Mouse (Mus musculus): ENCODE data around the gene Ntmt1. TPM values are rescaled to one million over a fixed set of nuclear protein-coding genes. Genes with fewer than 3 reads are reported as not detected.

Gene Ntmt1
- 101 and 104 TPM in 2 replicates for polyA plus RNA-seq (2016; fragmentation: Nextera tagmentation; extraction: Ambion mirVana)

GRCm38 (mm10) chr2:30807648-30808295 is at the start of gene Ntmt1:
Gene Ntmt1 (plus strand): TSS chr2:30807826.
- WGBS: under 1% methylated on average over 44 of the region's 44 CpGs
- H3K27me3 ChIP-seq: peaks cover 9% of the 10 kb centered on the region; the same call in 1 of the 2 replicates
- no peaks in the 10 kb centered on the region for H3K9me3 ChIP-seq
- peak within 1 kb of the TSS; percentile 95 for H3K4me2 ChIP-seq
- peak within 1 kb of the TSS; percentile 82 for H3K4me3 ChIP-seq (replicated peaks)
- peak; percentile 97 for ATAC-seq (ENCODE audit: low FRiP score)
- H3K4me1 ChIP-seq: peaks cover 30% of the 10 kb centered on the region
- peak within 1 kb of the TSS; percentile 79 for H3K27ac ChIP-seq
- H3K36me3 ChIP-seq (replicated peaks): peaks cover 15% of the 10 kb centered on the region
- H3K9ac ChIP-seq: peak within 1 kb of the TSS; percentile 90

GRCm38 (mm10) chr2:30758341-30759087 is 49.1 kb upstream of the Ntmt1 start:
- Histone ChIP-seq H3K4me3 (replicated peaks) (no peak overlapping the region), H3K27me3 (no peaks in the 10 kb centered on the region), H3K4me1 (peaks cover 29% of the 10 kb centered on the region), H3K9me3 (peaks cover 19% of the 10 kb centered on the region; the same call in 1 of the 2 replicates), H3K27ac (peak overlapping the region; percentile 89), H3K4me2 (peak overlapping the region; percentile 29), H3K36me3 (replicated peaks) (0 out of 2 replicates have a peak, but pooled peaks cover 3% of the 10 kb centered on the region), H3K9ac (peak overlapping the region; percentile 36; the same call in 1 of the 2 replicates)
- peak; percentile 89 for ATAC-seq (ENCODE audit: low FRiP score)
- 2% methylated on average over 17 of the region's 17 CpGs for WGBS

DNA sequence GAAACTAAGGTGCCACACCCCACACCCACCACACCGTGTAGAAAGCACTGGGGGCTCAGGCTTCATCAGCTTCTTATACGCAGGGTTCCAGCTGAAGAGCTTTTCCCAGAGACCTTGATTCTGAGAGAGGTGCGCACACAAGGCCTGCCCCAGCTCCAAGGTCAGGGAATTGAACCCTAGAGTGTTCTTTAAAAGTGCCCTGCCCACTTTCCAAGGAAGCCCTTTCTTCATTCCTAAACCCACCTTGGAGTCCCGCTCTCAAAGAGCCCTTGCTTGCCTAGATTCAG is 48.6 kb upstream of the Ntmt1 start:
- Histone ChIP-seq H3K27ac (peak overlapping the region; percentile 89), H3K4me1 (peaks cover 29% of the 10 kb centered on the region), H3K9me3 (peaks cover 19% of the 10 kb centered on the region; the same call in 1 of the 2 replicates), H3K4me2 (peak overlapping the region; percentile 29; the same call in 1 of the 2 replicates), H3K36me3 (replicated peaks) (0 out of 2 replicates have a peak, but pooled peaks cover 3% of the 10 kb centered on the region), H3K9ac (peak overlapping the region; percentile 36; the same call in 1 of the 2 replicates), H3K27me3 (no peaks in the 10 kb centered on the region), H3K4me3 (replicated peaks) (no peak overlapping the region)
- 37% methylated on average over 4 of the region's 4 CpGs for WGBS
- ATAC-seq (ENCODE audit: low FRiP score): peak; percentile 3; the same call in 1 of the 2 replicates

DNA sequence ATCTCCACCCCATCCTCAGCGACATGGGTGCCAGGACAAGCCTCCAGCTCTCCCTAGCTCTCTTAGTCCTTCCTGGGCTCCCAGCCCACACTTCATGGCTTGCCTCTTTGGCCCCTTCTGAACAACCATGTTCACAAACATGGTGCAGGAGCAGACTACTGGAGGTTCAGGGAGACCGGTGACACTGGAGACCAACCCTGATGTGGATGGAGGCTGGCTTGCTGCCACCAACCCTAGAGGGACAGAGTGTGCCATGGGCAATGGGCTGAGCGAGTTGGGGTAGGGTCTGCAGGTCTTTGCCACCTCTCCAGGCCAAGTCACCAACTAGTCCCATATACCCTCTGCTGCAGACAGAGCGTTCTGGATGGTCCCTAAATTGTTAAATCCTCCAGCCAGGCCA is 48.2 kb upstream of the Ntmt1 start:
- no peak overlapping the region for H3K9ac ChIP-seq
- 82% methylated on average over 4 of the region's 4 CpGs for WGBS
- peaks cover 20% of the 10 kb centered on the region for H3K9me3 ChIP-seq
- ATAC-seq (ENCODE audit: low FRiP score): no peak
- peaks cover 29% of the 10 kb centered on the region for H3K4me1 ChIP-seq
- H3K4me2 ChIP-seq: no peak overlapping the region
- H3K4me3 ChIP-seq (replicated peaks): no peak overlapping the region
- peak overlapping the region; percentile 89 for H3K27ac ChIP-seq
- no peaks in the 10 kb centered on the region for H3K27me3 ChIP-seq
- 0 out of 2 replicates have a peak, but pooled peaks cover 3% of the 10 kb centered on the region for H3K36me3 ChIP-seq (replicated peaks)

DNA sequence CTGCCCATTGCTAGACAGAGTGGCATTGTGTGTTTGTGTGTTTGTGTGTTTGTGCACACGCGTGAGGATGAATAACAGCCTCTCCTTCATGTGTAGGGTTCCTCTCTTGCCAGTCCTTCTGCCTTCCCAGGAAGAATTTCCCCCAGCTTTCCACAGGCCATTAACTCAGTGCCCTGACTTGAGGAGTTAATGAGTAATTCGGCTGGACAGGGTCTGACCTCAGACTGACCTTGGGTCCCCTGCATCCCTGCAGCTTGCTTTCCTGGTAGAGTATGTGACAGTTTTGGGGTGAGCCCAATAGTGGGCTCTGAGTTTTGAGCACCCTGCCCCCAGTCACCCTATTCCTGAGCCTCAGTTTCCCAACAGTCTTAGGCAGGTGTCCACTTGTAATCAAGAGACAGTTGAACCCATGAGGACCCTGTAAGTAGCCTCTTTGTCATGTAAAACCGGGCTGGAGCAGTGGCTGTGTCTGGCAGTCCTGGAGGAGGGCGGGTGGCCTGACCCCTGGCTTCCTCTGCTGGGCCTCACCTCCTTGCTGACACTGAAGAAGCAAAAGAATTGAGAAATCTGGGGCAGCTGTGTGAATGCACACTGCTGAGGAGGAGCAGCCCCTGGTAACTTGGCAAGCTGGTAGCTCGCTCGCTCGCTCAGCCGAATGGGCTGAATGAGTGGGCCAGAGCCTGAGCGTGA is 47.6 kb upstream of the Ntmt1 start:
- Histone ChIP-seq H3K27me3 (no peaks in the 10 kb centered on the region), H3K4me3 (replicated peaks) (no peak overlapping the region), H3K4me2 (no peak overlapping the region; the same call in 1 of the 2 replicates), H3K36me3 (replicated peaks) (0 out of 2 replicates have a peak, but pooled peaks cover 3% of the 10 kb centered on the region), H3K27ac (peak overlapping the region; percentile 89; the same call in 1 of the 2 replicates), H3K4me1 (peaks cover 29% of the 10 kb centered on the region), H3K9me3 (peaks cover 25% of the 10 kb centered on the region), H3K9ac (no peak overlapping the region)
- 38% methylated on average over 10 of the region's 10 CpGs for WGBS
- ATAC-seq (ENCODE audit: low FRiP score): no peak

DNA sequence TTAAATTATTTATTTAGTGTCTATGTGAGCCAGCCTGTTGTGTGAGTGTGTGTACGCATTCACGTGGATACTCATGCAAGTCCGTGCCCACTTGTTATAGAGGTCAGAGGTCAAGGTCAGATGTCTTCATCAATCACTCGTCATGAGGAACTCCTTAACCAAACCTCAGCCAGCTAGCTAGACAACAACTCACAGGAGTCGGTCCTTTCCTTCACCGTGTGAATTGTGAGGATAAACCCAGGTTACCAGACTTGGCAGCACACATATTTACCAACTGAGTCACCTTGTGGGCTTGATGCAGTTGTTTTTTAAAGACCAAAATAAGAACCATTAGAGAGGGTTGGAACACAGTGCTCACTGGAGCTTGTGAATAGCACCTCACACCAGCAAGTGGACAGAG is 46.9 kb upstream of the Ntmt1 start:
- Histone ChIP-seq H3K4me1 (peaks cover 29% of the 10 kb centered on the region), H3K4me2 (no peak overlapping the region), H3K36me3 (replicated peaks) (0 out of 2 replicates have a peak, but pooled peaks cover 3% of the 10 kb centered on the region), H3K9me3 (peaks cover 26% of the 10 kb centered on the region), H3K4me3 (replicated peaks) (no peak overlapping the region), H3K27ac (no peak overlapping the region), H3K9ac (no peak overlapping the region), H3K27me3 (no peaks in the 10 kb centered on the region)
- WGBS: 51% methylated on average over 6 of the region's 6 CpGs
- no peak for ATAC-seq (ENCODE audit: low FRiP score)

- Histone ChIP-seq H3K9me3 (peaks cover 17% of the 10 kb centered on the region; the same call in 1 of the 2 replicates), H3K4me3 (replicated peaks) (no peak overlapping the region), H3K4me2 (no peak overlapping the region), H3K27me3 (no peaks in the 10 kb centered on the region), H3K9ac (no peak overlapping the region), H3K36me3 (replicated peaks) (no peaks in the 10 kb centered on the region), H3K27ac (no peak overlapping the region), H3K4me1 (peaks cover 18% of the 10 kb centered on the region)
- WGBS: 88% methylated on average over 5 of the region's 5 CpGs
- no peak for ATAC-seq (ENCODE audit: low FRiP score)
These were observed 41.2 kb upstream of the Ntmt1 start for GRCm38 (mm10) chr2:30766446-30766845.

GRCm38 (mm10) chr2:30767626-30768240 is 39.9 kb upstream of the Ntmt1 start:
- H3K4me3 ChIP-seq (replicated peaks): no peak overlapping the region
- H3K27me3 ChIP-seq: no peaks in the 10 kb centered on the region
- H3K36me3 ChIP-seq (replicated peaks): no peaks in the 10 kb centered on the region
- H3K9ac ChIP-seq: no peak overlapping the region
- H3K4me1 ChIP-seq: peaks cover 31% of the 10 kb centered on the region
- WGBS: 73% methylated on average over 7 of the region's 7 CpGs
- peak overlapping the region; percentile 60 for H3K27ac ChIP-seq
- ATAC-seq (ENCODE audit: low FRiP score): no peak
- peaks cover 10% of the 10 kb centered on the region; the same call in 1 of the 2 replicates for H3K9me3 ChIP-seq
- no peak overlapping the region for H3K4me2 ChIP-seq

GRCm38 (mm10) chr2:30768529-30768928 is 39.1 kb upstream of the Ntmt1 start:
- no peak for ATAC-seq (ENCODE audit: low FRiP score)
- 83% methylated on average over 5 of the region's 5 CpGs for WGBS

DNA sequence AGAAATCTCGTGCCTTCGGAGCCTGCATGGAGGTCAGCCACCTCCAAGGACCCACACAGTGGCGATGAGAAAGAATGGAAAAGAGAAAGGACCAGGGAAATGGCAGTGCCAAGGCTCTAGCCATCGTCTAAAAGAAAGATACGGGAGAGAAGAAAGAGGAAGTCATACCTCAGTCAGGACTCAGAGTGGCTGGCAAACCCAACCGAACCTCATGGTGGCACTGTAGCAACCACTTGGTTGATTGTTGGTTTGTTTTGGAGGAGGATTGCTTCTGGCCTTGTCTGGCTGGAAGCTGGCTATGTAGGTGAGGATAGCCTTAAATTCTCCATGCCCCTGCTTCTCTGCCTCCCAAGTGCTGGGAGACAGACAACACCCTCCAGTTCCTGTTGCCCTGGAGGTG is 38.4 kb upstream of the Ntmt1 start:
- Histone ChIP-seq H3K4me1 (peaks cover 34% of the 10 kb centered on the region), H3K27ac (no peak overlapping the region), H3K4me2 (no peak overlapping the region), H3K27me3 (no peaks in the 10 kb centered on the region), H3K36me3 (replicated peaks) (no peaks in the 10 kb centered on the region), H3K4me3 (replicated peaks) (no peak overlapping the region), H3K9me3 (peaks cover 8% of the 10 kb centered on the region; the same call in 1 of the 2 replicates), H3K9ac (no peak overlapping the region)
- WGBS: 61% methylated on average over 6 of the region's 6 CpGs
- no peak for ATAC-seq (ENCODE audit: low FRiP score)

More at GRCm38 (mm10) chr2:30768529-30768928, 39.1 kb upstream of the Ntmt1 start:
- no peaks in the 10 kb centered on the region for H3K27me3 ChIP-seq
- no peak overlapping the region for H3K4me2 ChIP-seq
- peaks cover 34% of the 10 kb centered on the region for H3K4me1 ChIP-seq
- H3K9me3 ChIP-seq: peaks cover 8% of the 10 kb centered on the region; the same call in 1 of the 2 replicates
- no peak overlapping the region for H3K4me3 ChIP-seq (replicated peaks)
- no peaks in the 10 kb centered on the region for H3K36me3 ChIP-seq (replicated peaks)
- 0 out of 2 replicates have a peak overlapping the region, but pooled peaks have one; percentile 50 for H3K27ac ChIP-seq
- H3K9ac ChIP-seq: no peak overlapping the region

GRCm38 (mm10) chr2:30771368-30771805 is 36.2 kb upstream of the Ntmt1 start:
- H3K4me3 ChIP-seq (replicated peaks): peak overlapping the region; percentile 47
- H3K4me2 ChIP-seq: peak overlapping the region; percentile 90
- peak overlapping the region; percentile 71 for H3K9ac ChIP-seq
- H3K9me3 ChIP-seq: no peaks in the 10 kb centered on the region
- ATAC-seq (ENCODE audit: low FRiP score): peak; percentile 71
- peak overlapping the region; percentile 78 for H3K27ac ChIP-seq
- no peaks in the 10 kb centered on the region for H3K27me3 ChIP-seq
- H3K4me1 ChIP-seq: peaks cover 34% of the 10 kb centered on the region
- no peaks in the 10 kb centered on the region for H3K36me3 ChIP-seq (replicated peaks)
- 0% methylated on average over 51 of the region's 51 CpGs for WGBS

Data from forebrain, embryonic 12.5 days (tissue).